Mouse (Mus musculus) limb, embryonic 14.5 days (tissue): ENCODE results near the gene Tmem50a. TPM values are rescaled to one million over a fixed set of nuclear protein-coding genes. Genes with fewer than 3 reads are reported as not detected.

Source experiments
- ATAC-seq: fragments of 200-750 bp; cut with Nextera tagmentation; 2 replicates; pipeline ENCODE4 v1.8.0; 2017; ENCODE audit warnings: low read depth, moderate number of reproducible peaks, moderate TSS enrichment; ENCODE audit not compliant: low FRiP score
- DNase-seq: peaks from one replicate; pipeline ENCODE4 v3.0.0-alpha.2; 2015; ENCODE audit warnings: low spot score
- H3K27ac ChIP-seq: fragments of 300-500 bp; sonication (generic); replicated peaks from 2 replicates; pipeline ENCODE4 v1.5.1; 2014; ENCODE audit warnings: low read depth, mild to moderate bottlenecking, low read length, moderate library complexity, mixed read lengths
- H3K27me3 ChIP-seq: fragments of 300-500 bp; sonication (generic); 2 replicates; pipeline ENCODE4 v1.6.1; 2014; ENCODE audit warnings: low read length, mixed read lengths; ENCODE audit not compliant: control insufficient read depth, insufficient read depth
- H3K36me3 ChIP-seq: fragments of 300-500 bp; sonication (generic); 2 replicates; pipeline ENCODE4 v1.6.1; 2014; ENCODE audit warnings: mild to moderate bottlenecking, low read length, moderate library complexity, mixed read lengths; ENCODE audit not compliant: control insufficient read depth, insufficient read depth
- H3K4me1 ChIP-seq: fragments of 300-500 bp; sonication (generic); 2 replicates; pipeline ENCODE4 v1.6.1; 2014; ENCODE audit warnings: antibody characterized with exemption, low read length, mixed read lengths; ENCODE audit not compliant: control insufficient read depth, insufficient read depth
- H3K4me2 ChIP-seq: fragments of 300-500 bp; sonication (generic); replicated peaks from 2 replicates; pipeline ENCODE4 v1.6.1; 2014; ENCODE audit warnings: low read depth, mild to moderate bottlenecking, low read length, moderate library complexity; ENCODE audit not compliant: severe bottlenecking
- H3K4me3 ChIP-seq: fragments of 300-500 bp; sonication (generic); replicated peaks from 2 replicates; pipeline ENCODE4 v1.5.1; 2014; ENCODE audit warnings: low read length
- H3K9ac ChIP-seq: fragments of 300-500 bp; sonication (generic); 2 replicates; pipeline ENCODE4 v1.6.1; 2014; ENCODE audit warnings: mild to moderate bottlenecking, low read depth, low read length, moderate library complexity; ENCODE audit not compliant: severe bottlenecking
- H3K9me3 ChIP-seq: fragments of 300-500 bp; sonication (generic); 2 replicates; pipeline ENCODE4 v1.6.1; 2016; ENCODE audit warnings: low read length; ENCODE audit not compliant: control insufficient read depth
- POLR2A ChIP-seq: fragments of 200-500 bp; IDR thresholded peaks from 2 replicates; pipeline ENCODE4 v1.8.0; 2012; ENCODE audit warnings: inconsistent platforms, mild to moderate bottlenecking, moderate library complexity, borderline replicate concordance; ENCODE audit not compliant: insufficient read depth, insufficient read length; ENCODE audit errors: extremely low read depth
- WGBS: fragments of 180-500 bp; shearing (Covaris S2); extraction: QIAGEN DNeasy Blood & Tissue Kit; methylation state at CpG from one replicate; pipeline ENCODE4 v1.1.7; 2014; 5-methylcytosine and 5-hydroxymethylcytosine counted together
- polyA plus RNA-seq, 2 experiments: library from polyadenylated mRNA; depleted of rRNA in 1 of 2; stranded (reverse) in 1 of 2; unstranded in 1 of 2; fragments of >200 nt; fragmentation: Nextera tagmentation in 1 of 2; extraction: Ambion mirVana in 1 of 2; gene quantifications; 2 replicates each; pipeline versions ENCODE4 v1.2.1 to v1.2.3; 2012 to 2014

The Tmem50a gene
- polyA plus RNA-seq, 2 experiments = 119 to 166 TPM

- Histone ChIP-seq H3K36me3 (no peaks in the 10 kb centered on the region), H3K4me2 (no peak overlapping the region), H3K9me3 (no peaks in the 10 kb centered on the region), H3K9ac (no peak overlapping the region), H3K27ac (no peak overlapping the region), H3K4me1 (no peaks in the 10 kb centered on the region), H3K27me3 (peaks cover 17% of the 10 kb centered on the region; the same call in 1 of the 2 replicates), H3K4me3 (no peak overlapping the region)
- DNase-seq (no peak), ATAC-seq (no peak)
- WGBS = 87% methylated on average over 8 of the region's 8 CpGs
- no peak for TF ChIP-seq POLR2A
These were observed 47.2 kb downstream of the Tmem50a start for GRCm38 (mm10) chr4:134867661-134868060.

GRCm38 (mm10) chr4:134867213-134867612 is 47.6 kb downstream of the Tmem50a start:
- H3K36me3 ChIP-seq = no peaks in the 10 kb centered on the region
- no peaks in the 10 kb centered on the region for H3K4me1 ChIP-seq
- no peak for TF ChIP-seq POLR2A
- DNase-seq (no peak), ATAC-seq (no peak)
- H3K4me2 ChIP-seq = no peak overlapping the region
- H3K9me3 ChIP-seq = no peaks in the 10 kb centered on the region
- WGBS = 89% methylated on average over 8 of the region's 8 CpGs
- no peak overlapping the region for H3K4me3 ChIP-seq
- H3K27me3 ChIP-seq = peaks cover 17% of the 10 kb centered on the region; the same call in 1 of the 2 replicates
- no peak overlapping the region for H3K27ac ChIP-seq
- H3K9ac ChIP-seq = no peak overlapping the region

- Histone ChIP-seq H3K9ac (no peak overlapping the region), H3K9me3 (no peaks in the 10 kb centered on the region), H3K27me3 (peaks cover 17% of the 10 kb centered on the region; the same call in 1 of the 2 replicates), H3K27ac (no peak overlapping the region), H3K4me1 (no peaks in the 10 kb centered on the region), H3K4me3 (no peak overlapping the region), H3K4me2 (no peak overlapping the region), H3K36me3 (no peaks in the 10 kb centered on the region)
- DNase-seq (no peak), ATAC-seq (no peak)
- TF ChIP-seq POLR2A = no peak
- WGBS = 90% methylated on average over 5 of the region's 5 CpGs
These were observed 49.0 kb downstream of the Tmem50a start for GRCm38 (mm10) chr4:134865789-134866188.

- no peak overlapping the region for H3K9ac ChIP-seq
- no peak for TF ChIP-seq POLR2A
- H3K4me1 ChIP-seq = no peaks in the 10 kb centered on the region
- WGBS = 66% methylated on average over 6 of the region's 6 CpGs
- no peak overlapping the region for H3K27ac ChIP-seq
- peaks cover 17% of the 10 kb centered on the region; the same call in 1 of the 2 replicates for H3K27me3 ChIP-seq
- H3K4me2 ChIP-seq = no peak overlapping the region
- H3K9me3 ChIP-seq = no peaks in the 10 kb centered on the region
- DNase-seq (no peak), ATAC-seq (no peak)
- H3K4me3 ChIP-seq = no peak overlapping the region
- no peaks in the 10 kb centered on the region for H3K36me3 ChIP-seq
These were observed 49.5 kb downstream of the Tmem50a start for GRCm38 (mm10) chr4:134865340-134865739.

GRCm38 (mm10) chr4:134863937-134864729 is 50.7 kb downstream of the Tmem50a start, which contains the start of gene Rhd:
Gene Rhd, plus strand, starts transcription at chr4:134864536.
- DNase-seq (no peak), ATAC-seq (no peak)
- Histone ChIP-seq H3K27me3 (0 out of 2 replicates have a peak, but pooled peaks cover 11% of the 10 kb centered on the region), H3K4me3 (no peak within 1 kb of the TSS), H3K36me3 (no peaks in the 10 kb centered on the region), H3K4me1 (no peaks in the 10 kb centered on the region), H3K27ac (no peak within 1 kb of the TSS), H3K9ac (no peak within 1 kb of the TSS), H3K9me3 (no peaks in the 10 kb centered on the region), H3K4me2 (no peak within 1 kb of the TSS)
- 75% methylated on average over 14 of the region's 14 CpGs for WGBS
- TF ChIP-seq POLR2A = no peak
